ENCODE assay signal across 7 mouse cellular contexts in the genomic region with DNA sequence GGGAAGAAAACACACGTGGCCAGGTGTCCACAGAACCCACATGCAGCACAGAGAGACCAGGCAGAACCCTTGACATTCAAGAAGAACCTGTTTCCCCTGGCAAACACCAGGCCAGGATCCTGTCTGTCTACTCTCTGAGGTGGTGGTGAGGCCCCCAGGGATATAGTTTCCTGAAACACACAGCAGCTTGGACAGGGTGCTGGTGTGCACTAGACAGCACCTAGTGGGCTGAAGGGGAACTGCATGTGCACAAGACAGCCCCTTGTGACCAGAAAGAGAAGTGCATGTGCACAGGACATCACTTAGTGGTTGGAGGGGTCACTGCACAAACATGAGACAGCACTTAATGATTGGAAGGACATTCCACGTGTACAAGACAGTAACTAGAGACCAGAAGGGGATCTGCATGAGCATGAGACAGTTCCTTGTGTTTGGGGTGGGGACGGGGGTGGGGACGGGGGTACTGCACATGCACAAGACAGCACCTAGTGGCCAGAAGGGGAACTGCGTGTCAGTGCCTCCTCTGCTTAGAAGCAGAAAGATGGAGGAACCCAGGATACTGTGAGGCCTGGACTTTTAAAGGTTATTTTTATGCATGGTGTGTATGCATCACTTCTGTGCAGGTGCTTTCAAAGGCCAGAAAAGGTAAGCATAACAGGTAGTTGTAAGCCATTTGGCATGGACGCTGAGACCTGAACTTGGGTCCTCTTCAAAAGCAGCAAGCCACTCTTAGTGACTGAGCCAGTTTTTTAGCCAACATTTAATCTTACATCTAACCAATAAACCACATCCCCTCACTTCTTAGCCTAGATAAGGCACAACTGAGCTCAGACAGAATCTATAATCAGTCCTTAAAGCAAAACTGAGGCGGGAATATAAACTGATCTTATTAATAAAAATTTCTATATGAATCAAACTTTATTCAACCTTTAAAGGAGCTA. TPM values are rescaled to one million over a fixed set of nuclear protein-coding genes. Genes with fewer than 3 reads are reported as not detected.
DNase-seq lines count a peak whose midpoint lies in the region; ATAC-seq and TF ChIP-seq lines count a peak whose summit lies in the region.

No protein-coding gene starts in this region.

- 74% methylated on average over 7 of the region's 7 CpGs for WGBS in limb, embryonic 11.5 days
- WGBS in limb, embryonic 10.5 days, result 76% methylated on average over 7 of the region's 7 CpGs
- 73% methylated on average over 7 of the region's 7 CpGs for WGBS in limb, embryonic 14.5 days

- no peaks in the 10 kb centered on the region for H3K27me3 ChIP-seq in limb, embryonic 11.5 days (ENCODE audit: control insufficient read depth, insufficient read depth, low read length)
- no peaks in the 10 kb centered on the region for H3K27me3 ChIP-seq in limb, embryonic 10.5 days (ENCODE audit: low read depth, poor library complexity, severe bottlenecking)
- no peaks in the 10 kb centered on the region for H3K27me3 ChIP-seq in limb, embryonic 14.5 days (ENCODE audit: control insufficient read depth, insufficient read depth, low read length)

- H3K9me3 ChIP-seq in limb, embryonic 11.5 days (ENCODE audit: control insufficient read depth, low read length), result no peaks in the 10 kb centered on the region
- H3K9me3 ChIP-seq in limb, embryonic 10.5 days (replicated peaks), result no peaks in the 10 kb centered on the region
- no peaks in the 10 kb centered on the region for H3K9me3 ChIP-seq in limb, embryonic 14.5 days (ENCODE audit: control insufficient read depth, low read length)

- H3K4me2 ChIP-seq in limb, embryonic 11.5 days (ENCODE audit: low read depth, severe bottlenecking), result no peak overlapping the region
- H3K4me2 ChIP-seq in limb, embryonic 14.5 days (replicated peaks; ENCODE audit: low read depth, low read length, severe bottlenecking), result no peak overlapping the region

- H3K4me3 ChIP-seq in limb, embryonic 11.5 days (ENCODE audit: low read depth, low read length), result no peak overlapping the region
- no peak overlapping the region for H3K4me3 ChIP-seq in limb, embryonic 10.5 days
- no peak overlapping the region for H3K4me3 ChIP-seq in bone marrow macrophage, adult 2 months (ENCODE audit: insufficient read depth, low read length)
- no peak overlapping the region for H3K4me3 ChIP-seq in limb, embryonic 14.5 days (replicated peaks; ENCODE audit: low read length)

- no peaks in the 10 kb centered on the region for H3K36me3 ChIP-seq in limb, embryonic 11.5 days (ENCODE audit: control insufficient read depth, insufficient read depth, low read length)
- no peaks in the 10 kb centered on the region for H3K36me3 ChIP-seq in limb, embryonic 10.5 days
- no peaks in the 10 kb centered on the region for H3K36me3 ChIP-seq in limb, embryonic 14.5 days (ENCODE audit: control insufficient read depth, insufficient read depth, low read length)

- no peak for TF ChIP-seq POLR2A in bone marrow macrophage, adult 2 months (IDR thresholded peaks at IDR 0.05; ENCODE audit: borderline replicate concordance, low read depth, low read length)
- no peak for TF ChIP-seq POLR2A in limb, embryonic 14.5 days (IDR thresholded peaks at IDR 0.05; ENCODE audit: borderline replicate concordance, extremely low read depth, insufficient read depth, insufficient read length)

- no peaks in the 10 kb centered on the region for H3K4me1 ChIP-seq in limb, embryonic 11.5 days (ENCODE audit: control insufficient read depth, insufficient read depth, low read length)
- H3K4me1 ChIP-seq in limb, embryonic 10.5 days, result no peaks in the 10 kb centered on the region
- no peaks in the 10 kb centered on the region for H3K4me1 ChIP-seq in bone marrow macrophage, adult 2 months (ENCODE audit: control insufficient read depth, insufficient read depth, low read length)
- no peaks in the 10 kb centered on the region for H3K4me1 ChIP-seq in limb, embryonic 14.5 days (ENCODE audit: control insufficient read depth, insufficient read depth, low read length)

- no peak overlapping the region for H3K9ac ChIP-seq in limb, embryonic 11.5 days (ENCODE audit: low read length)
- no peak overlapping the region for H3K9ac ChIP-seq in limb, embryonic 14.5 days (ENCODE audit: low read depth, low read length, severe bottlenecking)

- TF ChIP-seq CTCF in bone marrow macrophage, adult 2 months (IDR thresholded peaks at IDR 0.05; ENCODE audit: low read depth, low read length), result peak; percentile 53; the same call in 1 of the 2 replicates

- peak; percentile 46 for DNase-seq in limb, embryonic 11.5 days (ENCODE audit: low spot score)
- DNase-seq in limb, embryonic 10.5 days (ENCODE audit: low spot score), result no peak
- peak; percentile 21 for DNase-seq in limb, embryonic 14.5 days (ENCODE audit: low spot score)
- DNase-seq in retina, postnatal 1 day, result peak; percentile 37
- no peak for DNase-seq in layer of hippocampus, adult 9-10 months (ENCODE audit: low spot score)
- DNase-seq in layer of hippocampus, postnatal 25 days (ENCODE audit: extremely low spot score in 1 of 2, low spot score in 1 of 2), result no peak

- ATAC-seq in limb, embryonic 11.5 days (ENCODE audit: insufficient number of reproducible peaks, low FRiP score, low TSS enrichment, low read depth), result no peak
- no peak for ATAC-seq in limb, embryonic 14.5 days (ENCODE audit: low FRiP score, low read depth)

- no peak overlapping the region for H3K27ac ChIP-seq in limb, embryonic 11.5 days (replicated peaks; ENCODE audit: low read depth, low read length)
- no peak overlapping the region for H3K27ac ChIP-seq in limb, embryonic 10.5 days
- H3K27ac ChIP-seq in bone marrow macrophage, adult 2 months (ENCODE audit: insufficient read depth, low read depth, low read length), result no peak overlapping the region
- no peak overlapping the region for H3K27ac ChIP-seq in limb, embryonic 14.5 days (replicated peaks; ENCODE audit: low read depth, low read length)

RNA-seq across cellular contexts. Expression of a gene that starts 54.7 kb away (rescaled TPM):
- 1.3 and 1.4 TPM in 2 replicates for polyA plus RNA-seq in limb, embryonic 11.5 days (2014; fragmentation: Nextera tagmentation; extraction: Ambion mirVana)
- 3.1 and 6.0 TPM in 2 replicates for polyA plus RNA-seq in limb, embryonic 10.5 days (2016; fragmentation: Nextera tagmentation; extraction: Ambion mirVana)
- not detected in 2 replicates for polyA plus RNA-seq in bone marrow macrophage, adult 2 months (2012; ENCODE audit: insufficient read depth, insufficient read length, missing spikeins)
- 11.5 and 13.6 TPM in 2 replicates for polyA plus RNA-seq in limb, embryonic 14.5 days (2012; rRNA removed)
- polyA plus RNA-seq in limb, embryonic 14.5 days (2014; fragmentation: Nextera tagmentation; extraction: Ambion mirVana), result 7.5 and 8.9 TPM in 2 replicates
- 1 to 10 TPM; 2.4 to 4.6 TPM for total RNA-seq in layer of hippocampus, postnatal 25 days (2021)

Comparison
In these comparisons a context has a peak if more than half of its experiments do, and no peak if none do; other contexts are left out.
1. DNase-seq: peak in limb, embryonic 11.5 days (single experiment), limb, embryonic 14.5 days (single experiment) and retina, postnatal 1 day (single experiment); none in limb, embryonic 10.5 days (single experiment), layer of hippocampus, adult 9-10 months (single experiment) and layer of hippocampus, postnatal 25 days (0 of 2).